Mouse (Mus musculus): ENCODE data around the gene Cdc14b.
A peak's percentile ranks its signal among the peaks of the same experiment; 100 is the strongest.

Cdc14b gene

GRCm38 (mm10) chr13:64274879-64275753 is at the start of gene Cdc14b:
Gene Cdc14b (minus strand): TSS chr13:64275290.
- peak; percentile 36 for DNase-seq (ENCODE audit: low read depth, low spot score)

- DNase-seq (ENCODE audit: low read depth, low spot score): no peak
These were observed 47.6 kb upstream of the Cdc14b start for GRCm38 (mm10) chr13:64322561-64323281.

- DNase-seq (ENCODE audit: low read depth, low spot score): no peak
These were observed 45.2 kb upstream of the Cdc14b start for GRCm38 (mm10) chr13:64320334-64320733.

GRCm38 (mm10) chr13:64319782-64320181 is 44.7 kb upstream of the Cdc14b start:
- no peak for DNase-seq (ENCODE audit: low read depth, low spot score)

- DNase-seq (ENCODE audit: low read depth, low spot score): no peak
These were observed 43.3 kb upstream of the Cdc14b start for GRCm38 (mm10) chr13:64318355-64318754.

- DNase-seq (ENCODE audit: low read depth, low spot score): peak; percentile 33
These were observed 40.5 kb upstream of the Cdc14b start for GRCm38 (mm10) chr13:64315483-64316050.

GRCm38 (mm10) chr13:64314041-64314440 is 39.0 kb upstream of the Cdc14b start:
- DNase-seq (ENCODE audit: low read depth, low spot score): no peak

- no peak for DNase-seq (ENCODE audit: low read depth, low spot score)
These were observed 37.8 kb upstream of the Cdc14b start for GRCm38 (mm10) chr13:64312916-64313289.

GRCm38 (mm10) chr13:64312024-64312915 is 37.2 kb upstream of the Cdc14b start, which contains the start of gene Aaed1:
Gene Aaed1 (minus strand): TSS chr13:64312710.
- DNase-seq (ENCODE audit: low read depth, low spot score): peak; percentile 81

- DNase-seq (ENCODE audit: low read depth, low spot score): no peak
These were observed 36.2 kb upstream of the Cdc14b start for GRCm38 (mm10) chr13:64311266-64311665.

GRCm38 (mm10) chr13:64310585-64310984 is 35.5 kb upstream of the Cdc14b start:
- DNase-seq (ENCODE audit: low read depth, low spot score): no peak

- no peak for DNase-seq (ENCODE audit: low read depth, low spot score)
These were observed 34.8 kb upstream of the Cdc14b start for GRCm38 (mm10) chr13:64309842-64310241.

- DNase-seq (ENCODE audit: low read depth, low spot score): no peak
These were observed 33.9 kb upstream of the Cdc14b start for GRCm38 (mm10) chr13:64309036-64309435.

GRCm38 (mm10) chr13:64307508-64307907 is 32.4 kb upstream of the Cdc14b start:
- no peak for DNase-seq (ENCODE audit: low read depth, low spot score)

- DNase-seq (ENCODE audit: low read depth, low spot score): peak; percentile 26
These were observed 31.0 kb upstream of the Cdc14b start for GRCm38 (mm10) chr13:64306078-64306477.

GRCm38 (mm10) chr13:64299069-64299468 is 24.0 kb upstream of the Cdc14b start:
- no peak for DNase-seq (ENCODE audit: low read depth, low spot score)

- DNase-seq (ENCODE audit: low read depth, low spot score): no peak
These were observed 11.7 kb upstream of the Cdc14b start for GRCm38 (mm10) chr13:64286791-64287190.

GRCm38 (mm10) chr13:64286321-64286720 is 11.2 kb upstream of the Cdc14b start:
- DNase-seq (ENCODE audit: low read depth, low spot score): no peak

GRCm38 (mm10) chr13:64284676-64285075 is 9.6 kb upstream of the Cdc14b start:
- no peak for DNase-seq (ENCODE audit: low read depth, low spot score)

- no peak for DNase-seq (ENCODE audit: low read depth, low spot score)
These were observed 5.8 kb upstream of the Cdc14b start for GRCm38 (mm10) chr13:64280940-64281339.

GRCm38 (mm10) chr13:64275754-64276127 is 651 bp upstream of the Cdc14b start:
- no peak for DNase-seq (ENCODE audit: low read depth, low spot score)
